Comparison of ENCODE assay signal across 15 mouse cellular contexts in the genomic region with DNA sequence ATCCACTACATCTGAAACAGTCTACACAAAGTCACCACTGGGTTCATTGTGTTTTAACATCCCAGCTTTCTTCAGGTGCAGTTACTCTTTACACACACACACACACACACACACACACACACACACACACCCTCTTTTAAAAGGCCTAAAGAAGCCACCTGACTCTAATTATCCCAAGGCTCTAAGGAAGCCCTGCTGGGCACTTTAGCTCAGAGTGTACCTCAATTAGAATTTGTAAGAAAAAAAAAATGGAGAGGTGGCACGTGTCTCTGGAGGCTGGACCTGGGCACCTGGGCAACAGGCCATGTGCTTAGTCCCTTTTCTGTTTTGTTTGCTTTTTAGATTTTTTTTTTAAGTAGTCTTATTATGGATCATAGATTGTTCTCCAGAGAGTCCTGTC. TPM values are rescaled to one million over a fixed set of nuclear protein-coding genes. Genes with fewer than 3 reads are reported as not detected.
"Had no signal": no experiment of that assay in that cellular context is flagged by ENCODE, and none has a peak within 500 bp of the region (broad histone marks: within the 10 kb centered on the region; RNA-seq: fewer than 3 reads in every experiment).

No protein-coding gene starts in this region.

- ATAC-seq: intestine, embryonic 15.5 days; liver, postnatal 0 days had no signal

- H3K4me2 ChIP-seq: intestine, embryonic 15.5 days; limb, embryonic 15.5 days; liver, embryonic 13.5 days; neural tube, embryonic 12.5 days had no signal

- H3K9ac ChIP-seq: intestine, embryonic 15.5 days; limb, embryonic 15.5 days; liver, embryonic 13.5 days; liver, postnatal 0 days; neural tube, embryonic 12.5 days had no signal

- DNase-seq: kidney, adult 18-20 months; kidney, postnatal 14 days; layer of hippocampus, adult 9-11 months; layer of hippocampus, postnatal 36 days; liver, embryonic 13.5 days; liver, postnatal 0 days; midbrain, embryonic 14.5 days; spleen, adult 18-20 months; thymus, adult 2 months; thymus, postnatal 25 days had no signal

- H3K27ac ChIP-seq: intestine, embryonic 15.5 days; limb, embryonic 15.5 days; liver, embryonic 13.5 days; midbrain, embryonic 10.5 days; neural tube, embryonic 12.5 days had no signal

- H3K4me3 ChIP-seq: intestine, embryonic 15.5 days; limb, embryonic 15.5 days; liver, embryonic 13.5 days; midbrain, embryonic 10.5 days; neural tube, embryonic 12.5 days had no signal

- H3K36me3 ChIP-seq: intestine, embryonic 15.5 days; limb, embryonic 15.5 days; liver, embryonic 13.5 days; midbrain, embryonic 10.5 days; neural tube, embryonic 12.5 days had no signal

- H3K27me3 ChIP-seq: intestine, embryonic 15.5 days; liver, embryonic 13.5 days; neural tube, embryonic 12.5 days had no signal

- H3K4me1 ChIP-seq: intestine, embryonic 15.5 days had no signal

- H3K9me3 ChIP-seq: intestine, embryonic 15.5 days; limb, embryonic 15.5 days; liver, embryonic 13.5 days; midbrain, embryonic 10.5 days; neural tube, embryonic 12.5 days had no signal

RNA-seq across cellular contexts. Expression of a gene that starts 54.7 kb away (rescaled TPM):
- polyA plus RNA-seq: limb, embryonic 11.5 days; midbrain, embryonic 10.5 days; neural tube, embryonic 12.5 days had no signal
